Mouse (Mus musculus): Measurements from ENCODE around the gene Arhgef7.

Arhgef7 gene

DNA sequence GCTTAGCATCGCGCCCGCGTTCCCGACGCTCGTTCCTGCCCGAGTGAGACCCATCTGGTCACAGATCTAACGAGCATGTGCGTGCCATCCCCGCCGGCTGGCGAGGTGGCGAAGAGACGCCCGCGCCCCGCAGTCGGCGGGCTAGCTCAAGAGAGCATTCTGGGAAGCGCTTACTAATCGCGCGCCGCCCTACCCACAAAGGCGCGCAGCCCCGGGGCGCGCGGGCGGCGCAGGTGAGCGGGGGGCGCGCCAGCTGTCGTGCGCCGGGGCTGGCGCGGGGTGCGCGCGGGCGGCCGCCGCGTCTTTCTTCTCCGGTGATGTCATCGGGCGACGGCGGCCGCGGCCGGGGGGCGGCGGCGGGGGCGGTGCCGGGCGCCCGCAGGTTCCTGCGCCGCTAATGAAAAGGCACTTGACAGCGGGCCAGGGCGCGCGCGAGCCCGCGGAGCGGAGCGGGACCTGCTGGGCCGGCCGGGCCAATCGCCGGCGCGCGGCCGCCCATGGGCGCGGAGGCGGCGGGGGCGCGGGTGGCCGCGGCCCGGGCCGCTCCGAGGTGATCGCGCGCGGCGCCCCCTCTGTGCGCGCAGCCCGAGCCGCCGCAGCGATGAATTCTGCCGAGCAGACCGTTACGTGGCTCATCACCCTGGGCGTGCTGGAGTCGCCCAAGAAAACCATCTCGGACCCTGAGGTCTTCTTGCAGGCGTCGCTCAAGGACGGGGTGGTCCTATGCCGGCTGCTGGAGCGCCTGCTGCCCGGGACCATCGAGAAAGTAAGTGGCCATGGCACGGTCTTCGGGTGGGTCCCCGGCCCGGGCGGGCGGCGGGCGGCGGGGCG is at the start of gene Arhgef7:
Gene Arhgef7, plus strand, starts transcription at position 71 of the 831 bp plus-strand sequence.
- DNase-seq (ENCODE audit: low read depth in 1 of 2, low spot score in 2 of 2): no peak

DNA sequence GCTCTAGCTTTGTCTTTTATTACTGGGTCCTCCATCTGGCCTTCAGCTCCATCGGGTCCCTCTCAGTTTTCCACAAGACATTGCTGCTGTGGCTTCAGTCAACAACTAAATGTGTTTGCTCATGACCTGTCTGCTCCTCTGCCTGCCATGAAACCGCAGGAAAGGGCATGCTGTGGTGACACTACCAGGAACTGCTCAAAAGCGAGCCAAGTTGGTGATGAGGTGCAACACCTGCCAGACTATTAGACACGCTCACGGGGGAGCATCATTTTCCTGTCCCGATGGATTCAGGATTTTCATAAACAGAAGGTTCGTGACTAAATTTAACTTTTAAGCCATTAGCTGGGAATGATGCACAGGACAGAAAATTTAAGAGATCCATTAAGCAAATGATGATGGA is 43.0 kb upstream of the Arhgef7 start:
- no peak for DNase-seq (ENCODE audit: low read depth in 1 of 2, low spot score in 2 of 2)

DNA sequence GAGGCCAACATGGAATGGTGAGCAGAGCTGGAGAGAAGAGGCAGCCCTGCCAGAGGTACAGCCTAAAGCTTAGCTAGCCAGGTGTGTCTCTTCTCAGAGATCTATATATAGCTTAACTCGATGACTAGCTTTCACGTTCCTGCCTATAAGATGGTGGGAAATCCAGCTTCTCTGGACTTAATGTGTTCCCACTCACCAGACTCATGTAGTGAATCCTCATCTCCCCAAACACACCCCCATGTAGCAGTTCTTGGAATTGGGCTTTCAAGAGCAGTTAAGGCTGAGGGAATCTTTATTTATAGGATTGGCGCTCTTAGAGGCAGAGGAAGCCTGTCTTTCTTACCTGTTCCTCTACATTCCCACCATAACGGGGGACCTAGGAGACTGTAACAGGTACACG is 40.3 kb upstream of the Arhgef7 start:
- DNase-seq (ENCODE audit: low read depth in 1 of 2, low spot score in 2 of 2): no peak

DNA sequence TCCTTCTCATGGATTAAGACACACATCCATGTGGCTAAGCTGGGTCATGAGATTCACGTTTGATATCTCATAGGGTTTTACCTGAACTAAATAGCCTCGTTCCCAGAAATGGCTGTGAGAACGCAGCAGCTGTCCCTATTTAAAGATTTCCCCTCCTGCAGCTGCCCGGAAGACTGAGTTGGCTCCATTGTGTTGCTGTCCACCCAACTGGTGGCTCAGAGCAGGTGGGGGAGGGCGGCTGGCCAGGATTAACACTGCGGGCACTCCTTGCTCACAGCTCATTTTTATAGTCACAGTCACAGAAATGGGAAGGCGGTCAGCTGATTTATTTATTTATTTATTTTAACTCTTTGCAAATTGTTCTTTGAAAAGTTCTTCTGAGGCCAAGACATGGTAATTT is 37.6 kb upstream of the Arhgef7 start:
- no peak for DNase-seq (ENCODE audit: low read depth in 1 of 2, low spot score in 2 of 2)

DNA sequence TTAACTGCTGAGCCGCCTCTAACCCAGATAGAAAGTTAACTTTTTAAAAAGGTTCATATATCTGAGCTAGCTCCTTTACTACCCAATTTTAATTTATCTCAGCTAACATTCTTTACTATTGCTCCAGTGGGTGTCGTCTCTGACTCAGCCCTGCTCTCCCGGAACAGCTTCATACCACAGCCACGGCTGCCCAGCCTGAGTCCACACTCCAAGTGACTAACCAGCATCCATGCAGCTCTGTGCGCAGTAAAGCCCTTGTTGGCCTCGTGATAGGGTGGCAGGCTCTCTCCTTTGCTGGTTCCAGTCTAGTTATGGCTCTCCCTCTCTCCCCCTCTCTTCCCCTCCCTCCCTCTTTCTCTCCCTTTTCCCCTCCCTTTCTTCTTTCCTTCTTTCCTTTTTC is 36.2 kb upstream of the Arhgef7 start:
- no peak for DNase-seq (ENCODE audit: low read depth in 1 of 2, low spot score in 2 of 2)

DNA sequence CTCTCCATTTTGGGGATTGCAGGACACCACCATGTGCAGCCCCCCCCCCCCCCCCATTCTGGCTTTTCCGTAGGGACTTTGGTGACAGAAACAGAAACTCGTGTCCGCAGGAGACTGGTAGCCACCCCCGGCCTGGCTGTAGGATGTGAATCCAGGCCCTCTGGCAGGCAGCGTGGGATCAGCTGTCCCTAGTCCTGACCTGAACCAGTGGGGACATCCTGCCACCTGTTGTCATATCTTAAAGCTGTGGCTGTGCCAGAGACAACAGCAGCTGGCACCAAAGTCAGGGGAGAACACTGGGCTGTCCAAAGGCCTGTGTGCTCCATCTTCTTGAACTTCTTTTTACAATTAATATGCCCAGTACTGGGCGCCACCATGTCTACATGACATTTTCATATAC is 35.8 kb upstream of the Arhgef7 start:
- no peak for DNase-seq (ENCODE audit: low read depth in 1 of 2, low spot score in 2 of 2)

DNA sequence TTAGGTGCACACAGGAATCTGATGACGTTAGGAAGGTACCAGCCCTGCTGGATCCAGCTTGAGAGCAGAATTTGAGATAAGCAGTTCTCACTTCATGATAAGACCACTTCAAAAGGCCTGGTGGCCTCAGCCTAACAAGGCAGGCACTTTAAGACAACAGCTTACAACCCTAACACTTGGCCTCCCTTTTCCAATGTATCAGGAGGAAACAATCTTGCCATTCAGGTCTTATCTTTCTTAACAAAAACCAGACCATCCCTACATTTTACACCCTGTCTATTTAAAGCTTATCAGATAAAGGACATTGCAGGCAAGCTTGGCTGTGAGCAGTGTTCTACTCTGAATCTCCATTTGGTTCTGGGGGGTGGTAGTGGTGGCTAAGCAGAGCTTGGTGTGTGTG is 35.1 kb upstream of the Arhgef7 start:
- DNase-seq (ENCODE audit: low read depth in 1 of 2, low spot score in 2 of 2): no peak

DNA sequence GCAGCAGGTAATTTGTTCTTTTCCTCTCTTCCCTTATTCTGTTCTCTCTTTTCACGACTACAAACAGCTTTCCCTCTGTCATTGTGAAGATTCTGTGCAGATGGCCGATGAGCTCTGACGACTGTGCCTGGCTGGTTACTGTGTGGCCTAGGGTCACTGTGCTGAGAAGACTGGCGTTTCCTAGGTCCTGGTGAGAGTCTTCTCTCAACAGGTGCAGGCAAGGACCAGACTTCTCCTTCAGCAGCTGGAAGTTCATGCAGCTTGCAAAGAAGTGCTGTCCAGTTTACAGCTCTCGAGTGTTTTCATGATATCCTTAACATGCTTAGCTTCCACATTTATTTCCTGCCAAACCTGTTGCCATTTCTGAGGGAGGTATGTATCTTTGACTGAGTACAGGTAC is 33.5 kb upstream of the Arhgef7 start:
- DNase-seq (ENCODE audit: low read depth in 1 of 2, low spot score in 2 of 2): no peak

DNA sequence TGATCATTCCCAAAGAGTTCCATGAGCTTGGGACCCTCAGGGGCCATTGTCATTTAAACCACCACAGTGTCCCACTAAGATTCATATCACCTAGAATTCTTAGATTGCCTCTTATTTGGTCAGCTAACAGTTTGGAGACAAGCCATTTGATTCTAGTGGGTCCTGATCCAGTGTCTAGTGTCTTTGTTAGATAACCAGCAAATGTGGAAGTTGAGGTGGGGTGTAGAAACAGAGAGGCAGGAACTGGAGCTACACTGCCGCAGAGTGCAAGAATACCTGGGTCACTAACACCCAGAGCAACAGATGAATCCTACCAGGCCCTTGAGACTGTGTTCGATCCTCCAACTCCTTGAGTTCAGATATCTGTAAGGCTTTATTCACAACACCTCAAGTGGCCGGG is 31.3 kb upstream of the Arhgef7 start:
- DNase-seq (ENCODE audit: low read depth in 1 of 2, low spot score in 2 of 2): no peak

DNA sequence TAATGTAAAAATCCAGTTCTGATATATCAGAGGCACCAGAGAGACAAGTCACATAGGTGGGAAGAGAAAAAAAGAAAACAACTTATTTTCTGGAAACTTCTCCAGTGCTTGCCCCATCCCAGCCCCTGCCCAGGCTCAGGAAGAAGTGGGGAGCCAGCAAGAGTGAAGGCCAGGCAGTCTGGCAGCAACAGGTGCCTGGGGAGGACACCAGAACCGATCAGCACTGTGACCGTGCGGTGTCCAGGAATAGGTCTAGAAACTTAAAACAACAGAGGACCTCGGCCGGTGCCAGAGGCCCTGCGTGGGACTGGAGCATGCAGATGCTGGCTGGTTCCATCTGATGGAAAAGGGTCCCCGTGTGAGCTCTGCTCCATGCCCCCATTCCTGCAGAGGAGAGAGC is 30.1 kb upstream of the Arhgef7 start:
- DNase-seq (ENCODE audit: low read depth in 1 of 2, low spot score in 2 of 2): no peak

DNA sequence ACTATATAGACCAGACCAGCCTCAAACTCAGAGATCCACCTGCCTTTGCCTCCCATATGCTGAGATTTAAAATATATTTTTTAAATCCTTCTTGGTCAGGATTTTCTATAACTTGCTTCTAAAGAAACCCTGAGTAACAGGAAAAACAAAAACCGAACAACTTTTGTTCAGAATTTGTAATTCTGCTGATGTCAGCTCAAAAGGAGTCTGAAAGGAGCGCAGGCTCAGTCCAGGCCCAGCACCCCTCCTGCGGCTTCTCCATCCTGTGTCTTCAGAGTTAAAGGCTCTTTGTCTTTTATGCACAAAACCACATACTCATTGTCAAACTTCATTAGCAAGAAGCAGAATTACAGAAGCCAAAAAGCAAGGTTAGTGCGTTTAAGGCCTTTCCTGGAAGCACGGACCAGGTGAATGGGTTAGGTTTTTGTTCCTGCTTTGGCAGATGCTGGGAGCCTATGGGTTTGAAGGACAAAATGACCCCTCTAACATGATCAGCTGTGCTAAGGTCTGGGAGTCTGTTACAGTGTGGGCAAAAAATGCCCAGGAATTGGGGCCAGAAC is 28.0 kb upstream of the Arhgef7 start:
- no peak for DNase-seq (ENCODE audit: low read depth in 1 of 2, low spot score in 2 of 2)

DNA sequence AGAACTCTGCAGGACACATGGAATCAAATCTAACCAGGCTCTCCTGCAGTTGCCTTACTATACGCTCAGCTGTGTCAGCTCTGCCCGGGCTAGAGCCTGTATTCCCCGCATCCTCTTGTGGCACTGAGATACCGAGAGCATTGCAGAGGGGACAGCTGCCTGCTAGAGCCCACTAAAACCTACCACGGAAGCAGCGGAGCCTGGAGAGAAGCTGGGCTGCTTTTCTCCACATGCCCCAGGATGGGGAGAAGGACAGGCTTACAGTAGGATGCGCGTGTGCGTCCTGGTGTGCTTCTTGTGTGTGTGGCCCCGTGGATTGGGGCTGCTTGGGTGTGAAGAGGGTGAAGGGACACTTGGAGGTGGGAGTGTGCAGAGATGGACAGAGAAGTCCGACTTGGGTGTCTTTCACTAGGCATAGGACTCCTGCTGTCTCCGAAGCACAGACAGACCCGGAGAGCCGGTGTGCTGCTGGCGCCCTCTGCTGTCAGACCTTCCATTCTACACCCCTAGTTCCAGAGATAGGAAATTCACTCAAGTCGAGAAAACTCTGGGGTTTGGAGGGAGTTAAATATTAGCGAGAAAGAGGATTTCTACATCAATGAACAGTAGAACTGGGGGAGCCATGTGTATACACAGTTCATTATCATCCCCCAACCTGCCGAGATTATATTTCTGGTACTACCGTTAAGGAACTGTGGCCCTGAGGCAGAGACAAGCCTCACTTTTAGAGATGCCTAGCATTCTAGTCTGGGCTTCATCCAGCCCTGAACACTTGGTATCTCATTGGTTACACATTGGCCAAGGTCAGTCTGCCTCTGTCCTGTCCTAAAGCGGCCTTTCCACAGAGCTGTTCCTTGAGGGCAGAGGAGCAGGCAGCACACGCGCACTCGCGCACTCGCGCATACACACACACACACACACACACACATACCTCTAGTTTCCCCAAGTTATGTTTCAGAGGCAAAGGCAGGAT is 27.2 kb upstream of the Arhgef7 start:
- DNase-seq (ENCODE audit: low read depth in 1 of 2, low spot score in 2 of 2): peak; percentile 8 to 32

DNA sequence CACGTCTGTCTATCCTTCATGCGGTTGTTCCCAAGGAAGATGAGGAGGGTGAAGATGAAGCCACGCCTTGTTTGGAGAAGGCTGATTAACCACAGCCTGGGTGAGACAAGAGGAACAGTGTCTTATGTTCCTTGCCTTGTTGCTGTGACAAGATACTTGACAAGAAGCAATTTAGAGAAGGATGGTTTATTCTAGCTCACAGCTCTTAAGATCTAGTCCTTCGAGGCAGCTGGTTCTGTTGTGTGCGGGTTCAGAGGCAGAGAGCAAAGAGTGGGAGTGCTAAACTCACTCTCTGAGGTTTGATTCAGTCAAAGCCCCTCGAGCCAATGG is 26.5 kb upstream of the Arhgef7 start, which contains the start of gene 1700016D06Rik:
Gene 1700016D06Rik, minus strand, starts transcription at position 31 of the 330 bp plus-strand sequence.
- DNase-seq (ENCODE audit: low read depth in 1 of 2, low spot score in 2 of 2): no peak

DNA sequence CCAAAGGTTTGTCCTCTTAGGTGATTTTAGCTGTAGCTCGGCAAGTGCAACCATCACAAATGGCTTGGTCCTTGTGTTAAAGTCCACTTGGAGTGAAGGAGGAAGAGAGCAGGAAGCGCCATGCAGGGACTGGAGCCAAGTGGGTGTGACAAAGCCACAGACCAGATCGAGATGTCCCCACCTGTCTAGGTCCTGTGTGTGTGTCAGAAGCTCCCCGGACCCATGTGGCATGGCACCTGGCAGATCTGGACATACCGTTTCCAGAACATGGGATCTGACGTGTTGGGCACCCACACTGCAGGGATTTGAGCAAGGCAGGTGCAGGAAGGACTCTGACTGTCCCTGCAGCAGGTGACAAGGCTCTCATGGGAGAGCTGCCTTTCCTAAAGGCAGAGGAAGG is 26.1 kb upstream of the Arhgef7 start:
- DNase-seq (ENCODE audit: low read depth in 1 of 2, low spot score in 2 of 2): no peak

DNA sequence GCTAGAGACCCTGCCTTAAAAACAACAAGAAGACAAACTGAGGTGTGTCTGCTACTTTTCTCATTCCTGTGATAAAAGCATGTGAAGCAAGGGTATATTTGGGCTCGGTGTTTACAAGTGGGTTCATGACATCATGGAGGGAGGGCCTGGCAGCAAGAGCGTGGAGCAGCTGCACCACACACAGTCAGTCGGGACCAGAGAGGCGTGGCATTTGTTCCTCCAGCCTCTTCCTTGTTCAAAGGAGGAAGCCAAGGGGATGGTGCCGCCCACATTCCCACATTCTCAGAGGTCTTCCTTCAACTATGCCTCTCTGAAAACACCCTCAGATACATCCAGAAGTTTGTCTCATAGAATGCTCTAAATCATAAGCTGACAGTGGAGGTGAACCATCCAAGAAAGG is 23.7 kb upstream of the Arhgef7 start:
- DNase-seq (ENCODE audit: low read depth in 1 of 2, low spot score in 2 of 2): no peak

DNA sequence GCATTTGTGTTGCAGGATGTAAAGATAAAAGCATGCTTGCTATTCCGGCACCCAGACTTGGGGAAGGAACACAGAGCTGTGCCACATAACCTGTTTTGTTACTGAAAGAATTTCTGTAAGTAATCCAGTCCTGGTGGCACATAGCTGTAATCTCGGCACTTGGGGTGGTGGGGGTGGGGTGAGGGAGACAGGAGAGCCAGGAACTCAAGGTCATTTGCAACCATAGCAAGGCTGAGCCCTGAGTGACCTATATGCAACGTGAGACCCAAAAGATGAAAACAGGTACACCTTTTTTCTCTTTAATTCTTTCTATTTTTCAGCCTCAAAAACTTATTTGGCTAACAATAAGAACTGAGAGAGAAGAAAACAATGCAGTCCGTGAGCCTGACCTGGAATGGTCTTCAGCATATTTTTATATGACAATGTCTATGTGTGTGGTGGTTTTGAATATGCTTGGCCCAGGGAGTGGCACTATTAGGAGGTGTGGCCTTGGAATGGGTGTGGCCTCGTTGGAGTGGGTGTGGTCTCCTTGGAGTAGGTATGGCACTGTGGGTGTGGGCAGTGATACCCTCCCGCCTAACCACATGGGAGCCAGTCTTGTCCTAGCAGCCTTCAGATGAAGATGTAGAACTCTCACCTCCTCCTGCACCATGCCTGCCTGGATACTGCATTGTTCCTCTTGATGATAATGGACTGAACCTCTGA is 22.7 kb upstream of the Arhgef7 start:
- DNase-seq (ENCODE audit: low read depth in 1 of 2, low spot score in 2 of 2): no peak

DNA sequence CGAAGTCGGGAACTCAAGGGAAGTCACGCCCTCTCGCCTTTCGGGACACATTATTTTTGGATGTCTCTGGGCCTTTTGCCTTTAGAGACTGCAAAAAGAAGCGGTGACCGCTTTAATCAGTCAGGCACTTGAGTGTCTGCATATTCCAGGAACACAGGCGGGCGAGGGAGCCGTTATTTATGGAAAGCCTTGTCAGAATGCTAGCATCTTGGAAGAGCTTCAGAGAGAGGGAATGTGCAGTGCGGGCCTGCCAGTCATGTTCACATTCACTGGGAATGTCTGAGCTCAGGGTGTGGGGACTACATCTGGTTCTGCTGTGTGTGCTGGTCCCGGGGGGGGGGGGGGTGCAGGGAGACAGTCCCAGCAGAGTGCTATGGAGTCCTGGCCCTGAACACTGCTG is 21.7 kb upstream of the Arhgef7 start:
- DNase-seq (ENCODE audit: low read depth in 1 of 2, low spot score in 2 of 2): no peak

DNA sequence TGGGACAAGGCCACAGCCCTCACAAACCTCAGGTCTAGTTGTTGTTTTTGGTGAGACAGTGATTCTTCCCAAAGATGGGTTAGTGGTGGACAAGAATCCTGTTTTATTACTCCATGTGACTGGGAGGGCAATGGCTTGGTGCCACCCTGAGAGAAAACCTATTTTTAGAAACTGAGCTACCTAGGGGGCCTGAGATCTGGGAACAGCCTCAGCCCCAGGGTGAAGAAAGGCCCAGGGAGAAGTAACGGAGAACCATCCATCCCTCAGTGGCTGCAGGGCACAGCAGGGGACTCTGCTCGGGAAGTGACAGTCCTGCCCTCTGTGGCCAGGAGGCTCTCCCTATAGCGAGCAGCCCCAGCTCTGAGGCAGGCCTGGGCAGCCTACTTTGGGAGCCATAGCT is 19.8 kb upstream of the Arhgef7 start:
- no peak for DNase-seq (ENCODE audit: low read depth in 1 of 2, low spot score in 2 of 2)

DNA sequence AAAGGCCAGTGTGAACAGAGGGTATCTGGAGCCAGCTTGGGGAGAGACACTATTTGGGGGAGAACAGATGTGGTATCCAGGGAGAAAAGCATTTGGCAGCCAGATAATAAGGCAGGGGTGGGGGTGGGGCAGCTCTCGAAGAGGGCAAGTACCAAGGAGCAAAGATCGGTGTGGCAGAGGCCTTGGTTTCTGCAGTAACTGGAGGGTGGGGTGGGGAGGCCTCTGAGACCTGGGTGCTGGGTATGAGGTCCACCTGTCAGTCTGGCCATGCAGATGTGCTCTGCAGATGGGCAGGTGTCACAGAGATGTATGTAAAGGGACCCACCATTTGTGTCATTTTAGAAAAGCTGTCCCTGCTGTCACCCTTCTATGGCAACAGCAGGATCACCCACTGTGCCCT is 18.7 kb upstream of the Arhgef7 start:
- no peak for DNase-seq (ENCODE audit: low read depth in 1 of 2, low spot score in 2 of 2)

DNA sequence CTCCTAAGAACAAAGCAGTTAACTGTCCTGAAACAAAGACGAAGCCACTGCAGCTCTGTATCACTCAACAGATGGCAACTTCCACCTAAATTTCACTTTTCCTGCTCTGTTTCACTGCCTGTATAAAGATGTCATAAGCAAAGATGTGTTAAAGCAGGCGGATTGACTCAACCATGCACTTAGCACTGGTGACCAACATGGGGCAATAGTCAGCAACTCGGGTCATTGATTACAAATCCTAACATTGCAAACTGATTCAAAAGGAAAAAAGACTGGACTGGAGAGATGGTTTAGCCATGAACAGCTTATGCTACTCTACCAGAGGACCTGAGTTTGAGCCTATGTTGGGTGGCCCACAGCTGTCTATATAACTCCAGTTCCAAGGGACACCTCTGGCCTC is 18.0 kb upstream of the Arhgef7 start:
- DNase-seq (ENCODE audit: low read depth in 1 of 2, low spot score in 2 of 2): no peak

DNA sequence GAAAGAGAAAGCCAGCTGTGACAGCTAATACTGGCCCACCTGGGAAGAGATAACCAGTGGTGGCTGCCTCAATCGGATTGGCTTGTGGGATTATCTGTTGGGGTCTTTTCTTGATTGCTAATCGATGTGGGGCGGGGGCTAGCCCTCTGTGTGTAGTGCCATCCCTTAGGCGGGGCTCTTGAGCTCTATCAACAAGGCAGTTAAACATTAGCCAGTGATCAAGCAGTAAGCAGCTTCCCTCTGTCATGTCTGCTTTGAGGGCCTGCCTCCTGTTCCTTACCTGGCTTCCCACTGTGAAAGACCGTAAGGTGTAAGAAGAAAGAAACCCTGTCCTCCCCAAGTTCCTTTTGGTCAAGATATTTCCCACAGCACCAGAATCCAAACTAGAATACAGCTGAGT is 17.1 kb upstream of the Arhgef7 start:
- DNase-seq (ENCODE audit: low read depth in 1 of 2, low spot score in 2 of 2): no peak

Data from monocyte, adult 2 months (primary cell).